18 mouse cellular contexts compared by ENCODE assay signal in genomic region chr8:95361016-95361341, GRCm38 (mm10). TPM values are rescaled to one million over a fixed set of nuclear protein-coding genes. Genes with fewer than 3 reads are reported as not detected.
DNase-seq lines count a peak whose midpoint lies in the region; ATAC-seq and TF ChIP-seq lines count a peak whose summit lies in the region.
"Had no signal": no experiment of that assay in that cellular context is flagged by ENCODE, and none has a peak within 500 bp of the region (broad histone marks: within the 10 kb centered on the region; RNA-seq: fewer than 3 reads in every experiment).

No protein-coding gene starts in this region.

- H3K4me3 ChIP-seq in gastrocnemius, adult 2 months, result no peak overlapping the region
- peak overlapping the region; percentile 46; the same call in 1 of the 2 replicates for H3K4me3 ChIP-seq in liver, adult 2 months (ENCODE audit: insufficient read depth, low read depth, low read length)
- H3K4me3 ChIP-seq in liver, postnatal 0 days (ENCODE audit: low read depth, low read length), result no peak overlapping the region
- no peak overlapping the region for H3K4me3 ChIP-seq in embryonic facial prominence, embryonic 10.5 days
- no peak overlapping the region for H3K4me3 ChIP-seq in liver, embryonic 13.5 days (replicated peaks)
- H3K4me3 ChIP-seq in kidney, embryonic 16.5 days (ENCODE audit: low read length), result no peak overlapping the region
- H3K4me3 ChIP-seq: forebrain, embryonic 13.5 days; layer of hippocampus, adult 2 months; megakaryocyte, embryonic 14.5 days had no signal

- no peaks in the 10 kb centered on the region for H3K9me3 ChIP-seq in liver, postnatal 0 days (ENCODE audit: low read length)
- H3K9me3 ChIP-seq in embryonic facial prominence, embryonic 10.5 days, result 0 out of 2 replicates have a peak, but pooled peaks cover 5% of the 10 kb centered on the region
- no peaks in the 10 kb centered on the region for H3K9me3 ChIP-seq in liver, embryonic 13.5 days (replicated peaks)
- H3K9me3 ChIP-seq in kidney, embryonic 16.5 days (ENCODE audit: low read length), result 0 out of 2 replicates have a peak, but pooled peaks cover 5% of the 10 kb centered on the region
- H3K9me3 ChIP-seq: G1E; megakaryocyte, embryonic 14.5 days had no signal

- H3K4me2 ChIP-seq in liver, postnatal 0 days (ENCODE audit: low read depth, low read length), result no peak overlapping the region
- peak overlapping the region; percentile 34 for H3K4me2 ChIP-seq in liver, embryonic 13.5 days
- H3K4me2 ChIP-seq in kidney, embryonic 16.5 days (replicated peaks; ENCODE audit: low read depth, low read length), result no peak overlapping the region
- H3K4me2 ChIP-seq: forebrain, embryonic 13.5 days had no signal

- peaks cover 34% of the 10 kb centered on the region for H3K4me1 ChIP-seq in liver, adult 2 months (ENCODE audit: control insufficient read depth, insufficient read depth, low read length)
- H3K4me1 ChIP-seq in liver, postnatal 0 days (ENCODE audit: insufficient read depth), result peaks cover 22% of the 10 kb centered on the region
- H3K4me1 ChIP-seq in embryonic facial prominence, embryonic 10.5 days, result peaks cover 42% of the 10 kb centered on the region
- peaks cover 42% of the 10 kb centered on the region for H3K4me1 ChIP-seq in liver, embryonic 13.5 days (replicated peaks)
- H3K4me1 ChIP-seq in kidney, embryonic 16.5 days (ENCODE audit: insufficient read depth, low read length), result 0 out of 2 replicates have a peak, but pooled peaks cover 9% of the 10 kb centered on the region

- no peak for ATAC-seq in liver, postnatal 0 days
- ATAC-seq in liver, embryonic 13.5 days (ENCODE audit: low read depth), result peak; percentile 61
- ATAC-seq in kidney, embryonic 16.5 days (ENCODE audit: low FRiP score, low TSS enrichment), result no peak
- ATAC-seq: forebrain, embryonic 13.5 days; inflammation-experienced regulatory T-cells, adult 6 months had no signal

- intact Hi-C loops in gastrocnemius, adult 2 months (cut with DNase I), result no loop called here
- intact Hi-C loops in gastrocnemius, postnatal 36 days (cut with DNase I), result no loop called here

- WGBS in liver, adult 2 months, result 56% methylated on average over 3 of the region's 3 CpGs
- 65% methylated on average over 3 of the region's 3 CpGs for WGBS in liver, postnatal 0 days (ENCODE audit: insufficient replicate concordance)
- WGBS in embryonic facial prominence, embryonic 10.5 days, result 64% methylated on average over 3 of the region's 3 CpGs
- WGBS in liver, embryonic 13.5 days (ENCODE audit: insufficient replicate concordance), result 40% methylated on average over 3 of the region's 3 CpGs
- WGBS in kidney, embryonic 16.5 days, result 75% methylated on average over 3 of the region's 3 CpGs

- no peaks in the 10 kb centered on the region for H3K36me3 ChIP-seq in liver, adult 2 months (ENCODE audit: control insufficient read depth, insufficient read depth, low read length)
- no peaks in the 10 kb centered on the region for H3K36me3 ChIP-seq in liver, postnatal 0 days (replicated peaks; ENCODE audit: insufficient read depth, low read length)
- no peaks in the 10 kb centered on the region for H3K36me3 ChIP-seq in embryonic facial prominence, embryonic 10.5 days (replicated peaks)
- no peaks in the 10 kb centered on the region for H3K36me3 ChIP-seq in liver, embryonic 13.5 days
- no peaks in the 10 kb centered on the region for H3K36me3 ChIP-seq in kidney, embryonic 16.5 days (ENCODE audit: insufficient read depth, low read length)
- H3K36me3 ChIP-seq: G1E had no signal

- no peak for TF ChIP-seq EP300 in liver, postnatal 0 days (IDR thresholded peaks at IDR 0.05; ENCODE audit: low read depth)

- TF ChIP-seq POLR2A in liver, adult 2 months (IDR thresholded peaks at IDR 0.05; ENCODE audit: extremely low read depth, insufficient read depth, low read length), result no peak

- 0 out of 2 replicates have a peak overlapping the region, but pooled peaks have one; percentile 35 for H3K27ac ChIP-seq in gastrocnemius, adult 2 months
- peak overlapping the region; percentile 95 for H3K27ac ChIP-seq in liver, adult 2 months (replicated peaks; ENCODE audit: insufficient read depth, low read depth, low read length)
- no peak overlapping the region for H3K27ac ChIP-seq in liver, postnatal 0 days (ENCODE audit: low read depth)
- peak overlapping the region; percentile 52 for H3K27ac ChIP-seq in embryonic facial prominence, embryonic 10.5 days (replicated peaks)
- H3K27ac ChIP-seq in liver, embryonic 13.5 days, result 0 out of 2 replicates have a peak overlapping the region, but pooled peaks have one; percentile 39
- no peak overlapping the region for H3K27ac ChIP-seq in kidney, embryonic 16.5 days (ENCODE audit: low read length)
- H3K27ac ChIP-seq: layer of hippocampus, adult 2 months had no signal

- no peak for DNase-seq in gastrocnemius, adult 2 months
- no peak for DNase-seq in gastrocnemius, postnatal 36 days
- no peak for DNase-seq in liver, adult 2 months (ENCODE audit: extremely low read depth, low read depth, low spot score)
- no peak for DNase-seq in liver, postnatal 0 days
- no peak for DNase-seq in embryonic facial prominence, embryonic 10.5 days (ENCODE audit: low spot score)
- no peak for DNase-seq in liver, embryonic 13.5 days
- no peak for DNase-seq in thymus, adult 18-20 months
- DNase-seq: cerebellum, adult 11-12 months; gastrocnemius, postnatal 14 days; right cerebral cortex, postnatal 14 days had no signal

- no peaks in the 10 kb centered on the region for H3K27me3 ChIP-seq in liver, adult 2 months (ENCODE audit: control insufficient read depth, insufficient read depth, low read length)
- H3K27me3 ChIP-seq in liver, postnatal 0 days (ENCODE audit: insufficient read depth, low read length), result no peaks in the 10 kb centered on the region
- no peaks in the 10 kb centered on the region for H3K27me3 ChIP-seq in embryonic facial prominence, embryonic 10.5 days (replicated peaks; ENCODE audit: low read depth, poor library complexity, severe bottlenecking)
- peaks cover 8% of the 10 kb centered on the region for H3K27me3 ChIP-seq in liver, embryonic 13.5 days
- H3K27me3 ChIP-seq in kidney, embryonic 16.5 days (ENCODE audit: insufficient read depth, low read length), result no peaks in the 10 kb centered on the region
- H3K27me3 ChIP-seq: forebrain, embryonic 13.5 days had no signal

- TF ChIP-seq CTCF in gastrocnemius, adult 2 months (IDR thresholded peaks at IDR 0.05), result no peak
- TF ChIP-seq CTCF in liver, adult 2 months (IDR thresholded peaks at IDR 0.05; ENCODE audit: low read depth, low read length), result no peak
- no peak for TF ChIP-seq CTCF in liver, postnatal 0 days (IDR thresholded peaks at IDR 0.05; ENCODE audit: low read depth)

- peaks cover 13% of the 10 kb centered on the region; the same call in 1 of the 2 replicates for H3K79me2 ChIP-seq in liver, adult 2 months (ENCODE audit: control insufficient read depth, insufficient read depth, low read length)

- H3K9ac ChIP-seq in liver, adult 2 months (ENCODE audit: low read depth, low read length), result peak overlapping the region; percentile 66
- H3K9ac ChIP-seq in liver, postnatal 0 days (replicated peaks), result no peak overlapping the region
- H3K9ac ChIP-seq in liver, embryonic 13.5 days, result peak overlapping the region; percentile 51
- no peak overlapping the region for H3K9ac ChIP-seq in kidney, embryonic 16.5 days (replicated peaks; ENCODE audit: low read length)

RNA-seq across cellular contexts. Expression of gene Mmp15, which starts 8.9 kb away (rescaled TPM):
- total RNA-seq in gastrocnemius, adult 2 months (2021), result 10 to 100 TPM; 13.8 to 17.0 TPM
- total RNA-seq in gastrocnemius, postnatal 36 days (2021), result 10 to 100 TPM; 14.3 to 17.8 TPM
- 6.5 and 7.2 TPM in 2 replicates for total RNA-seq in liver, adult 2 months (2014; rRNA removed)
- 15.1 and 16.5 TPM in 2 replicates for polyA plus RNA-seq in liver, adult 2 months (2012; rRNA removed)
- polyA plus RNA-seq in liver, postnatal 0 days (2015; fragmentation: Nextera tagmentation; extraction: Ambion mirVana), result 0.66 and 0.76 TPM in 2 replicates
- polyA plus RNA-seq in embryonic facial prominence, embryonic 10.5 days (2016; fragmentation: Nextera tagmentation; extraction: Ambion mirVana), result 11.3 and 12.5 TPM in 2 replicates
- polyA plus RNA-seq in liver, embryonic 13.5 days (2015; fragmentation: Nextera tagmentation; extraction: Ambion mirVana), result 0.86 and 1.1 TPM in 2 replicates
- polyA plus RNA-seq in kidney, embryonic 16.5 days (2015; fragmentation: Nextera tagmentation; extraction: Ambion mirVana), result 8.9 and 9.4 TPM in 2 replicates

RNA-seq across cellular contexts. Expression of gene Usb1, which starts 28.9 kb away (rescaled TPM):
- total RNA-seq in gastrocnemius, adult 2 months (2021), result 1 to 10 TPM; 5.8 to 7.1 TPM
- 1 to 10 TPM; 4.4 to 5.7 TPM for total RNA-seq in gastrocnemius, postnatal 36 days (2021)
- 6.7 and 7.9 TPM in 2 replicates for total RNA-seq in liver, adult 2 months (2014; rRNA removed)
- 16.2 and 20.0 TPM in 2 replicates for polyA plus RNA-seq in liver, adult 2 months (2012; rRNA removed)
- polyA plus RNA-seq in liver, postnatal 0 days (2015; fragmentation: Nextera tagmentation; extraction: Ambion mirVana), result 10.9 and 12.0 TPM in 2 replicates
- polyA plus RNA-seq in embryonic facial prominence, embryonic 10.5 days (2016; fragmentation: Nextera tagmentation; extraction: Ambion mirVana), result 42.2 and 47.0 TPM in 2 replicates
- 13.0 and 15.2 TPM in 2 replicates for polyA plus RNA-seq in liver, embryonic 13.5 days (2015; fragmentation: Nextera tagmentation; extraction: Ambion mirVana)
- 59.0 and 61.7 TPM in 2 replicates for polyA plus RNA-seq in kidney, embryonic 16.5 days (2015; fragmentation: Nextera tagmentation; extraction: Ambion mirVana)

RNA-seq across cellular contexts. Expression of gene Zfp319, which starts 29.2 kb away (rescaled TPM):
- total RNA-seq in gastrocnemius, adult 2 months (2021), result 1 to 10 TPM; 3.3 to 4.4 TPM
- 1 to 10 TPM; 3.1 to 3.3 TPM for total RNA-seq in gastrocnemius, postnatal 36 days (2021)
- total RNA-seq in liver, adult 2 months (2014; rRNA removed), result 1.2 and 1.8 TPM in 2 replicates
- polyA plus RNA-seq in liver, adult 2 months (2012; rRNA removed), result 2.5 and 3.2 TPM in 2 replicates
- polyA plus RNA-seq in liver, postnatal 0 days (2015; fragmentation: Nextera tagmentation; extraction: Ambion mirVana), result 0.94 and 0.97 TPM in 2 replicates
- polyA plus RNA-seq in embryonic facial prominence, embryonic 10.5 days (2016; fragmentation: Nextera tagmentation; extraction: Ambion mirVana), result 11.5 and 12.4 TPM in 2 replicates
- 0.78 and 1.2 TPM in 2 replicates for polyA plus RNA-seq in liver, embryonic 13.5 days (2015; fragmentation: Nextera tagmentation; extraction: Ambion mirVana)
- 9.5 and 10.3 TPM in 2 replicates for polyA plus RNA-seq in kidney, embryonic 16.5 days (2015; fragmentation: Nextera tagmentation; extraction: Ambion mirVana)

RNA-seq across cellular contexts. Expression of gene Tepp, which starts 50.6 kb away (rescaled TPM):
- not detected for total RNA-seq in gastrocnemius, adult 2 months (2021)
- not detected for total RNA-seq in gastrocnemius, postnatal 36 days (2021)
- not detected in 2 replicates for total RNA-seq in liver, adult 2 months (2014; rRNA removed)
- not detected in 2 replicates for polyA plus RNA-seq in liver, adult 2 months (2012; rRNA removed)
- not detected in 2 replicates for polyA plus RNA-seq in liver, postnatal 0 days (2015; fragmentation: Nextera tagmentation; extraction: Ambion mirVana)
- not detected in 2 replicates for polyA plus RNA-seq in embryonic facial prominence, embryonic 10.5 days (2016; fragmentation: Nextera tagmentation; extraction: Ambion mirVana)
- not detected in 2 replicates for polyA plus RNA-seq in liver, embryonic 13.5 days (2015; fragmentation: Nextera tagmentation; extraction: Ambion mirVana)
- polyA plus RNA-seq in kidney, embryonic 16.5 days (2015; fragmentation: Nextera tagmentation; extraction: Ambion mirVana), result 0.70 TPM in 1 of 2 replicates, not detected in the other
- total RNA-seq: G1E; gastrocnemius, postnatal 14 days; left cerebral cortex, postnatal 36 days had no signal
- polyA plus RNA-seq: G1E; inflammation-experienced regulatory T-cells, adult 6 months; stomach, embryonic 14.5 days had no signal

RNA-seq across cellular contexts. Expression of gene Cngb1, which starts 54.6 kb away (rescaled TPM):
- total RNA-seq in gastrocnemius, adult 2 months (2021), result under 1 TPM; 0.08 to 0.66 TPM
- total RNA-seq in gastrocnemius, postnatal 36 days (2021), result under 1 TPM; 0.27 to 0.51 TPM
- total RNA-seq in liver, adult 2 months (2014; rRNA removed), result under 0.01 and 0.07 TPM in 2 replicates
- polyA plus RNA-seq in liver, adult 2 months (2012; rRNA removed), result 0.39 TPM in 1 of 2 replicates, not detected in the other
- 0.08 and 0.29 TPM in 2 replicates for polyA plus RNA-seq in liver, postnatal 0 days (2015; fragmentation: Nextera tagmentation; extraction: Ambion mirVana)
- polyA plus RNA-seq in embryonic facial prominence, embryonic 10.5 days (2016; fragmentation: Nextera tagmentation; extraction: Ambion mirVana), result not detected in 2 replicates
- polyA plus RNA-seq in liver, embryonic 13.5 days (2015; fragmentation: Nextera tagmentation; extraction: Ambion mirVana), result not detected in 2 replicates
- 0.64 and 0.85 TPM in 2 replicates for polyA plus RNA-seq in kidney, embryonic 16.5 days (2015; fragmentation: Nextera tagmentation; extraction: Ambion mirVana)
- polyA plus RNA-seq: G1E had no signal

Comparison
In these comparisons a context has a peak if more than half of its experiments do, and no peak if none do; other contexts are left out.
1. H3K27ac ChIP-seq: peak in gastrocnemius, adult 2 months (single experiment), liver, adult 2 months (single experiment), embryonic facial prominence, embryonic 10.5 days (single experiment) and liver, embryonic 13.5 days (single experiment); none in liver, postnatal 0 days (single experiment) and kidney, embryonic 16.5 days (single experiment).
2. H3K9ac ChIP-seq: peak in liver, adult 2 months (single experiment) and liver, embryonic 13.5 days (single experiment); none in liver, postnatal 0 days (single experiment) and kidney, embryonic 16.5 days (single experiment).